Comparison of ENCODE assay signal across 13 mouse cellular contexts in the genomic region with DNA sequence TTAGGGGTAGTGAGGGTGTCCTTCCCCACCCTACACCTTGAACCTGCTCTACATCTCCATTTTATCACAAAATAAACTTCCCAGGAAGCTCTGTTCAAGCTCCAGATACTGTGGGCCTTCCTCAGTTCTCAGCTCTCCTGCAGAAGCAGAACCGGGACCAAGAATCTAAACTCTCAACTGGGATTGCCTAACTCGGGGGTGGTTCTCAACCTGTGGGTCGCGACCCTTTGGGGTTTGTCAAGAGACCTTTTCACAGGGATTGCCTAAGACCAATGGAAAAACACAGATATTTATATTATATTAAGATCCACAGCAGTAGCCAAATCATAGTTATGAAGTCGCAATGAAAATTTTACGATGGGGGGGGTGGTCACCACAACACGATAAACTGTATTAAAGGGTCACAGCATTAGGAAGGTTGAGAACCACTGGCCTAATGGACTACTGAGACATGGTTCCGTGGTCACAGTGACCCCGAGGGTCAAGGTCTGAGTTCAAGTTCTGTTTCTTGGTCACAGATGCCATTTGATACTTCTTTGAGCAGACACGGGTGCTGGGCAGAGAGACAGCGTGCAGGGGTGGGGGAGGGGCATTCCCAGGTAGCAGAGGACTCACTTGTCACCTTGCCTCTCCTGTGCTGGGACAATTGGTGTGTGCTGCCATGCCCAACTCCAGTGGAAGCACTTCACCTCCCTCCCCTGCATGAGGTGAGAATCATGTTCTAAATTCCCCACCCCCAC. TPM values are rescaled to one million over a fixed set of nuclear protein-coding genes. Genes with fewer than 3 reads are reported as not detected.
A peak's percentile ranks its signal among the peaks of the same experiment; 100 is the strongest.
DNase-seq lines count a peak whose midpoint lies in the region; ATAC-seq lines count a peak whose summit lies in the region.
"Had no signal": no experiment of that assay in that cellular context is flagged by ENCODE, and none has a peak within 500 bp of the region (broad histone marks: within the 10 kb centered on the region; RNA-seq: fewer than 3 reads in every experiment).

No protein-coding gene starts in this region.

- H3K4me3 ChIP-seq in midbrain, embryonic 11.5 days (ENCODE audit: low read depth, low read length): no peak overlapping the region
- H3K4me3 ChIP-seq in midbrain, embryonic 15.5 days: no peak overlapping the region
- H3K4me3 ChIP-seq: forebrain, embryonic 10.5 days; hindbrain, embryonic 13.5 days had no signal

- DNase-seq in kidney, adult 9 months: peak; percentile 66
- DNase-seq in kidney, postnatal 14 days: no peak
- peak; percentile 74 for DNase-seq in midbrain, embryonic 11.5 days (ENCODE audit: low spot score, missing footprints)
- peak; percentile 45 for DNase-seq in kidney, postnatal 10 days
- no peak for DNase-seq in testis, postnatal 14 days (ENCODE audit: low spot score)
- no peak for DNase-seq in T-cell, adult 2 months (ENCODE audit: low spot score)
- DNase-seq: cerebellum, adult 8-10 months; right cerebral cortex, postnatal 25 days had no signal

- H3K27ac ChIP-seq in midbrain, embryonic 11.5 days (ENCODE audit: low read depth, low read length): no peak overlapping the region
- no peak overlapping the region for H3K27ac ChIP-seq in midbrain, embryonic 15.5 days
- H3K27ac ChIP-seq: forebrain, embryonic 10.5 days; hindbrain, embryonic 13.5 days had no signal

- no peak for ATAC-seq in midbrain, embryonic 11.5 days (ENCODE audit: low FRiP score)
- no peak for ATAC-seq in midbrain, embryonic 15.5 days (replicated peaks)

- no peak overlapping the region for H3K9ac ChIP-seq in midbrain, embryonic 11.5 days (ENCODE audit: low read length)
- H3K9ac ChIP-seq in midbrain, embryonic 15.5 days: no peak overlapping the region
- H3K9ac ChIP-seq: hindbrain, embryonic 13.5 days had no signal

- no peaks in the 10 kb centered on the region for H3K9me3 ChIP-seq in midbrain, embryonic 11.5 days (ENCODE audit: control insufficient read depth, low read length)
- H3K9me3 ChIP-seq in midbrain, embryonic 15.5 days: no peaks in the 10 kb centered on the region
- H3K9me3 ChIP-seq: forebrain, embryonic 10.5 days; G1E; hindbrain, embryonic 13.5 days had no signal

- no peaks in the 10 kb centered on the region; the same call in 1 of the 2 replicates for H3K27me3 ChIP-seq in midbrain, embryonic 11.5 days (ENCODE audit: control insufficient read depth, insufficient read depth, low read length)
- no peaks in the 10 kb centered on the region; the same call in 1 of the 2 replicates for H3K27me3 ChIP-seq in midbrain, embryonic 15.5 days (replicated peaks)

- 82% methylated on average over 11 of the region's 11 CpGs for WGBS in midbrain, embryonic 11.5 days
- 88% methylated on average over 11 of the region's 11 CpGs for WGBS in midbrain, embryonic 15.5 days

- no peaks in the 10 kb centered on the region for H3K4me1 ChIP-seq in midbrain, embryonic 11.5 days (ENCODE audit: control insufficient read depth, insufficient read depth, low read length)
- H3K4me1 ChIP-seq in midbrain, embryonic 15.5 days: peaks cover 3% of the 10 kb centered on the region; the same call in 1 of the 2 replicates

- no peaks in the 10 kb centered on the region for H3K36me3 ChIP-seq in midbrain, embryonic 11.5 days (ENCODE audit: control insufficient read depth, insufficient read depth, low read length)
- no peaks in the 10 kb centered on the region for H3K36me3 ChIP-seq in midbrain, embryonic 15.5 days (replicated peaks)
- H3K36me3 ChIP-seq: forebrain, embryonic 10.5 days; G1E; hindbrain, embryonic 13.5 days had no signal

- H3K4me2 ChIP-seq in midbrain, embryonic 11.5 days: no peak overlapping the region
- H3K4me2 ChIP-seq in midbrain, embryonic 15.5 days: no peak overlapping the region
- H3K4me2 ChIP-seq: hindbrain, embryonic 13.5 days had no signal

RNA-seq across cellular contexts. Expression of a gene that starts 12.2 kb away (rescaled TPM):
- polyA plus RNA-seq in midbrain, embryonic 11.5 days (2014; fragmentation: Nextera tagmentation; extraction: Ambion mirVana): 0.50 and 0.52 TPM in 2 replicates
- 0.84 and 1.2 TPM in 2 replicates for polyA plus RNA-seq in midbrain, embryonic 15.5 days (2015; fragmentation: Nextera tagmentation; extraction: Ambion mirVana)
- polyA plus RNA-seq: G1E had no signal

RNA-seq across cellular contexts. Expression of a gene that starts 24.6 kb away (rescaled TPM):
- 107 and 110 TPM in 2 replicates for polyA plus RNA-seq in midbrain, embryonic 11.5 days (2014; fragmentation: Nextera tagmentation; extraction: Ambion mirVana)
- polyA plus RNA-seq in midbrain, embryonic 15.5 days (2015; fragmentation: Nextera tagmentation; extraction: Ambion mirVana): 96.7 and 117 TPM in 2 replicates

RNA-seq across cellular contexts. Expression of a gene that starts 59.7 kb away (rescaled TPM):
- polyA plus RNA-seq in midbrain, embryonic 11.5 days (2014; fragmentation: Nextera tagmentation; extraction: Ambion mirVana): not detected in 2 replicates
- 0.13 TPM in 1 of 2 replicates, not detected in the other for polyA plus RNA-seq in midbrain, embryonic 15.5 days (2015; fragmentation: Nextera tagmentation; extraction: Ambion mirVana)
- polyA plus RNA-seq: forebrain, embryonic 10.5 days; G1E; heart, postnatal 0 days had no signal

Comparison
In these comparisons a context has a peak if more than half of its experiments do, and no peak if none do; other contexts are left out.
1. DNase-seq: peak in kidney, adult 9 months (single experiment), midbrain, embryonic 11.5 days (single experiment) and kidney, postnatal 10 days (single experiment); none in kidney, postnatal 14 days (single experiment), testis, postnatal 14 days (single experiment) and T-cell, adult 2 months (single experiment).